Mouse (Mus musculus) forelimb bud, embryonic 11.5 days (tissue): ENCODE measurements around the gene Slc24a4.
"Not testable (repeated sequence)": the region's sequence is repeated elsewhere in the genome, so short reads cannot be mapped to it uniquely, and the experiment has no call there.

ENCODE experiments used
- DNase-seq: peaks from one replicate; pipeline ENCODE4 v3.0.0-alpha.2; 2012; ENCODE audit warnings: low read depth, low spot score

The Slc24a4 gene

GRCm38 (mm10) chr12:102250316-102250715 lies 121.8 kb downstream of the Slc24a4 start:
- DNase-seq, result no peak

GRCm38 (mm10) chr12:102251070-102251469 lies 122.5 kb downstream of the Slc24a4 start:
- no peak for DNase-seq

GRCm38 (mm10) chr12:102251985-102252384 lies 123.5 kb downstream of the Slc24a4 start:
- no peak for DNase-seq

GRCm38 (mm10) chr12:102252525-102252924 lies 124.0 kb downstream of the Slc24a4 start:
- DNase-seq, result no peak

GRCm38 (mm10) chr12:102255012-102255411 lies 126.5 kb downstream of the Slc24a4 start:
- DNase-seq, result no peak

- no peak for DNase-seq
Observed at GRCm38 (mm10) chr12:102258522-102259112, 130.1 kb downstream of the Slc24a4 start.

GRCm38 (mm10) chr12:102261933-102262396 lies 133.4 kb downstream of the Slc24a4 start:
- DNase-seq, result peak; percentile 27

- DNase-seq, result no peak
Observed at GRCm38 (mm10) chr12:102262809-102263208, 134.3 kb downstream of the Slc24a4 start.

GRCm38 (mm10) chr12:102263249-102263648 lies 134.7 kb downstream of the Slc24a4 start:
- no peak for DNase-seq

GRCm38 (mm10) chr12:102266433-102266832 lies 137.9 kb downstream of the Slc24a4 start:
- no peak for DNase-seq

- DNase-seq, result no peak
Observed at GRCm38 (mm10) chr12:102269144-102269543, 140.6 kb downstream of the Slc24a4 start.

GRCm38 (mm10) chr12:102270776-102271405 lies 142.4 kb downstream of the Slc24a4 start:
- DNase-seq, result no peak

GRCm38 (mm10) chr12:102271447-102271846 lies 142.9 kb downstream of the Slc24a4 start:
- DNase-seq, result no peak

GRCm38 (mm10) chr12:102275833-102276443 lies 147.4 kb downstream of the Slc24a4 start:
- no peak for DNase-seq

GRCm38 (mm10) chr12:102280290-102280689 lies 151.8 kb downstream of the Slc24a4 start:
- not testable (repeated sequence) for DNase-seq

GRCm38 (mm10) chr12:102280867-102281503 lies 152.5 kb downstream of the Slc24a4 start:
- no peak for DNase-seq

- DNase-seq, result no peak
Observed at GRCm38 (mm10) chr12:102282126-102282525, 153.6 kb downstream of the Slc24a4 start.

GRCm38 (mm10) chr12:102282763-102283482 lies 154.4 kb downstream of the Slc24a4 start, which contains the start of gene Rin3:
Gene Rin3 (plus strand): TSS chr12:102283048.
- DNase-seq, result no peak

GRCm38 (mm10) chr12:102283483-102284266 lies 155.1 kb downstream of the Slc24a4 start:
- no peak for DNase-seq

GRCm38 (mm10) chr12:102284267-102284610 lies 155.7 kb downstream of the Slc24a4 start:
- no peak for DNase-seq

- no peak for DNase-seq
Observed at GRCm38 (mm10) chr12:102284618-102285159, 156.2 kb downstream of the Slc24a4 start.
